ENCODE assay signal across 7 mouse cellular contexts in the genomic region with DNA sequence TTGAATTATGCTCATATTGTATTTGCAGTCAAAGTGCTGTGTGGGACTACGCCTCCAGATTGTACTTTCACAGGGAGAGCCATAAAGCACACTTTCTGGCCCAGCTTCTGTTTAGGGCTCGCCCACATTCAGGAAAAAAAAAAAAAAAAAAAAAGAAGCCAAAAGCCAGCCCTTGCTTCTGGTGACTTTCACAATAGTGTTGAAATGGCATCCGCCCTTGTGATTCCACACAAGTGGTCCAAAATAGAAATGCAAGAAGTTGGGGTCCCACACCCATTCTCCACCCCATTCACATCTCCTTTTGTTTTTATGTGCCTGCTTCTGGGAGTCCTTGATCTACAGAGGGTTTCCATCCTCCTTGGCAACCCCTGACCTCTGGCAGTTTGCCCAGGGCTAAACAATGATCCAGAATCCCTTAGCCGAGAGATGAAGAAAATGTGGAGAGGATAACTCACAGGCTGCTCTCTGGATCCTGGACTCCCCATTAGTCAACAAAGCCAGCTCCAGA.
DNase-seq lines count a peak whose midpoint lies in the region; ATAC-seq lines count a peak whose summit lies in the region.

No protein-coding gene starts in this region.

- no peak overlapping the region for H3K4me2 ChIP-seq in hindbrain, embryonic 16.5 days (ENCODE audit: low read length)
- no peak overlapping the region for H3K4me2 ChIP-seq in limb, embryonic 11.5 days (ENCODE audit: low read depth, severe bottlenecking)

- H3K27me3 ChIP-seq in hindbrain, embryonic 16.5 days (replicated peaks; ENCODE audit: control insufficient read depth, insufficient read depth, low read length): no peaks in the 10 kb centered on the region
- H3K27me3 ChIP-seq in limb, embryonic 11.5 days (ENCODE audit: control insufficient read depth, insufficient read depth, low read length): no peaks in the 10 kb centered on the region

- intact Hi-C loops in gastrocnemius, postnatal 36 days (cut with DNase I): no loop called here

- H3K4me3 ChIP-seq in hindbrain, embryonic 16.5 days (ENCODE audit: low read length): no peak overlapping the region
- H3K4me3 ChIP-seq in limb, embryonic 11.5 days (ENCODE audit: low read depth, low read length): no peak overlapping the region

- no peaks in the 10 kb centered on the region for H3K9me3 ChIP-seq in hindbrain, embryonic 16.5 days (ENCODE audit: control insufficient read depth, low read length)
- H3K9me3 ChIP-seq in limb, embryonic 11.5 days (ENCODE audit: control insufficient read depth, low read length): peaks cover 3% of the 10 kb centered on the region; the same call in 1 of the 2 replicates

- ATAC-seq in hindbrain, embryonic 16.5 days: peak; percentile 27; the same call in 1 of the 2 replicates
- no peak for ATAC-seq in limb, embryonic 11.5 days (ENCODE audit: insufficient number of reproducible peaks, low FRiP score, low TSS enrichment, low read depth)

- WGBS in hindbrain, embryonic 16.5 days: 20% methylated on average over 4 of the region's 4 CpGs
- 58% methylated on average over 4 of the region's 4 CpGs for WGBS in limb, embryonic 11.5 days

- H3K27ac ChIP-seq in hindbrain, embryonic 16.5 days (ENCODE audit: low read depth, low read length): no peak overlapping the region; the same call in 1 of the 2 replicates
- H3K27ac ChIP-seq in limb, embryonic 11.5 days (replicated peaks; ENCODE audit: low read depth, low read length): no peak overlapping the region

- peaks cover 4% of the 10 kb centered on the region for H3K4me1 ChIP-seq in hindbrain, embryonic 16.5 days (ENCODE audit: control insufficient read depth, insufficient read depth, low read depth, low read length)
- H3K4me1 ChIP-seq in limb, embryonic 11.5 days (ENCODE audit: control insufficient read depth, insufficient read depth, low read length): peaks cover 13% of the 10 kb centered on the region; the same call in 1 of the 2 replicates

- peak; percentile 62 for DNase-seq in Muller cell, postnatal 12 days (ENCODE audit: inconsistent ontology term)
- peak; percentile 38 to 54 for DNase-seq in adrenal gland, adult 18-20 months (ENCODE audit: low spot score in 2 of 2)
- peak; percentile 73 to 74 for DNase-seq in gastrocnemius, postnatal 36 days
- peak; percentile 47 for DNase-seq in limb, embryonic 11.5 days (ENCODE audit: low spot score)
- DNase-seq in ovary, postnatal 10 days (ENCODE audit: low spot score): peak; percentile 62
- no peak for DNase-seq in spleen, postnatal 14 days (ENCODE audit: low spot score in 2 of 2)

- no peaks in the 10 kb centered on the region for H3K36me3 ChIP-seq in hindbrain, embryonic 16.5 days (ENCODE audit: control insufficient read depth, insufficient read depth, low read length)
- no peaks in the 10 kb centered on the region for H3K36me3 ChIP-seq in limb, embryonic 11.5 days (ENCODE audit: control insufficient read depth, insufficient read depth, low read length)

- H3K9ac ChIP-seq in hindbrain, embryonic 16.5 days (ENCODE audit: low read depth, low read length): no peak overlapping the region
- no peak overlapping the region for H3K9ac ChIP-seq in limb, embryonic 11.5 days (ENCODE audit: low read length)

Comparison
In these comparisons a context has a peak if more than half of its experiments do, and no peak if none do; other contexts are left out.
1. DNase-seq: peak in Muller cell, postnatal 12 days (single experiment), adrenal gland, adult 18-20 months (2 of 2), gastrocnemius, postnatal 36 days (2 of 2), limb, embryonic 11.5 days (single experiment) and ovary, postnatal 10 days (single experiment); none in spleen, postnatal 14 days (0 of 2).